Mouse (Mus musculus) midbrain, postnatal 0 days (tissue): ENCODE results near the gene Tmem135. TPM values are rescaled to one million over a fixed set of nuclear protein-coding genes. Genes with fewer than 3 reads are reported as not detected.

Source experiments
- ATAC-seq: fragments of 200-750 bp; cut with Nextera tagmentation; 2 replicates; pipeline ENCODE4 v1.8.0; 2017; ENCODE audit warnings: moderate number of reproducible peaks, mild to moderate bottlenecking, moderate TSS enrichment, moderate library complexity; ENCODE audit not compliant: low FRiP score
- DNase-seq: peaks from one replicate; pipeline ENCODE4 v3.0.0-alpha.2; 2015; ENCODE audit warnings: low spot score
- H3K27ac ChIP-seq: fragments of 300-500 bp; sonication (generic); 2 replicates; pipeline ENCODE4 v1.5.1; 2014; ENCODE audit warnings: low read depth, mild to moderate bottlenecking, low read length, mixed read lengths
- H3K27me3 ChIP-seq: fragments of 300-500 bp; sonication (generic); 2 replicates; pipeline ENCODE4 v1.6.1; 2014; ENCODE audit warnings: low read length, control low read depth, mixed read lengths; ENCODE audit not compliant: insufficient read depth
- H3K36me3 ChIP-seq: fragments of 300-500 bp; sonication (generic); 2 replicates; pipeline ENCODE4 v1.6.1; 2014; ENCODE audit warnings: low read length, control low read depth, mixed read lengths; ENCODE audit not compliant: insufficient read depth
- H3K4me1 ChIP-seq: fragments of 300-500 bp; sonication (generic); 2 replicates; pipeline ENCODE4 v1.6.1; 2014; ENCODE audit warnings: mild to moderate bottlenecking, control low read depth, antibody characterized with exemption, low read length, mixed read lengths; ENCODE audit not compliant: insufficient read depth
- H3K4me2 ChIP-seq: fragments of 300-500 bp; sonication (generic); 2 replicates; pipeline ENCODE4 v1.6.1; 2014; ENCODE audit warnings: low read depth, mild to moderate bottlenecking, low read length, mixed read lengths; ENCODE audit not compliant: poor library complexity, severe bottlenecking
- H3K4me3 ChIP-seq: fragments of 300-500 bp; sonication (generic); 2 replicates; pipeline ENCODE4 v1.5.1; 2014; ENCODE audit warnings: low read depth, mild to moderate bottlenecking, low read length, moderate library complexity
- H3K9ac ChIP-seq: fragments of 300-500 bp; sonication (generic); replicated peaks from 2 replicates; pipeline ENCODE4 v1.6.1; 2014; ENCODE audit warnings: mild to moderate bottlenecking, low read length, moderate library complexity, mixed read lengths; ENCODE audit not compliant: poor library complexity, severe bottlenecking
- H3K9me3 ChIP-seq: fragments of 300-500 bp; sonication (generic); 2 replicates; pipeline ENCODE4 v1.6.1; 2016; ENCODE audit warnings: low read length, control low read depth
- CTCF ChIP-seq: IDR thresholded peaks from 2 replicates; pipeline ENCODE4 v1.5.1; 2016; ENCODE audit warnings: antibody characterized with exemption, mild to moderate bottlenecking
- WGBS: fragments of 180-500 bp; shearing (Covaris S2); extraction: QIAGEN DNeasy Blood & Tissue Kit; methylation state at CpG from one replicate; pipeline ENCODE4 v1.1.7; 2014; 5-methylcytosine and 5-hydroxymethylcytosine counted together
- polyA plus RNA-seq: library from polyadenylated mRNA; unstranded; fragments of >200 nt; fragmentation: Nextera tagmentation; extraction: Ambion mirVana; gene quantifications from 2 replicates; pipeline ENCODE4 v1.2.1, GENCODE M21; 2015
- total RNA-seq: library from RNA; depleted of rRNA; stranded (reverse); fragments of >200 nt; gene quantifications from 2 replicates; pipeline ENCODE4 v1.2.3, GENCODE M21; 2014

The Tmem135 gene
- total and polyA plus RNA-seq, 2 experiments from 2014 or later: 33.5 to 35.7 TPM

GRCm38 (mm10) chr7:89390660-89391059, 13.4 kb downstream of the Tmem135 start:
- H3K4me3 ChIP-seq: no peak overlapping the region
- H3K4me2 ChIP-seq: no peak overlapping the region
- no peaks in the 10 kb centered on the region for H3K27me3 ChIP-seq
- DNase-seq (no peak), ATAC-seq (no peak)
- H3K36me3 ChIP-seq: no peaks in the 10 kb centered on the region
- TF ChIP-seq CTCF: no peak
- H3K4me1 ChIP-seq: no peaks in the 10 kb centered on the region
- 0 out of 2 replicates have a peak, but pooled peaks cover 2% of the 10 kb centered on the region for H3K9me3 ChIP-seq
- H3K27ac ChIP-seq: no peak overlapping the region
- WGBS: 76% methylated on average over 2 of the region's 2 CpGs
- H3K9ac ChIP-seq: no peak overlapping the region

- H3K27ac ChIP-seq: no peak overlapping the region
- no peak overlapping the region for H3K9ac ChIP-seq
- no peaks in the 10 kb centered on the region for H3K27me3 ChIP-seq
- TF ChIP-seq CTCF: no peak
- H3K4me2 ChIP-seq: no peak overlapping the region
- DNase-seq: no peak
- ATAC-seq: no peak
- H3K4me1 ChIP-seq: no peaks in the 10 kb centered on the region
- no peaks in the 10 kb centered on the region for H3K9me3 ChIP-seq
- H3K4me3 ChIP-seq: no peak overlapping the region
- 83% methylated on average over 3 of the region's 3 CpGs for WGBS
- H3K36me3 ChIP-seq: no peaks in the 10 kb centered on the region
Measured at GRCm38 (mm10) chr7:89388981-89389380, 15.0 kb downstream of the Tmem135 start.

- ATAC-seq: no peak
- TF ChIP-seq CTCF: no peak
- Histone ChIP-seq H3K27ac (no peak overlapping the region), H3K4me3 (no peak overlapping the region), H3K9ac (no peak overlapping the region), H3K4me1 (no peaks in the 10 kb centered on the region), H3K9me3 (no peaks in the 10 kb centered on the region), H3K36me3 (no peaks in the 10 kb centered on the region), H3K4me2 (no peak overlapping the region), H3K27me3 (no peaks in the 10 kb centered on the region)
- DNase-seq: no peak
- 94% methylated on average over 3 of the region's 3 CpGs for WGBS
Measured at GRCm38 (mm10) chr7:89382892-89383291, 21.1 kb downstream of the Tmem135 start.

GRCm38 (mm10) chr7:89380935-89381705, 22.9 kb downstream of the Tmem135 start:
- no peaks in the 10 kb centered on the region for H3K27me3 ChIP-seq
- no peak for TF ChIP-seq CTCF
- no peaks in the 10 kb centered on the region for H3K4me1 ChIP-seq
- no peak for ATAC-seq
- 50% methylated on average over 7 of the region's 7 CpGs for WGBS
- DNase-seq: no peak
- H3K9ac ChIP-seq: no peak overlapping the region
- H3K36me3 ChIP-seq: no peaks in the 10 kb centered on the region
- no peak overlapping the region for H3K4me2 ChIP-seq
- H3K4me3 ChIP-seq: no peak overlapping the region
- H3K27ac ChIP-seq: no peak overlapping the region
- no peaks in the 10 kb centered on the region for H3K9me3 ChIP-seq

GRCm38 (mm10) chr7:89371623-89372295, 32.3 kb downstream of the Tmem135 start:
- DNase-seq (no peak), ATAC-seq (no peak)
- Histone ChIP-seq H3K9me3 (no peaks in the 10 kb centered on the region), H3K4me3 (no peak overlapping the region), H3K4me2 (no peak overlapping the region), H3K27me3 (no peaks in the 10 kb centered on the region), H3K4me1 (no peaks in the 10 kb centered on the region), H3K27ac (no peak overlapping the region), H3K9ac (no peak overlapping the region), H3K36me3 (no peaks in the 10 kb centered on the region)
- TF ChIP-seq CTCF: no peak
- 78% methylated on average over 6 of the region's 6 CpGs for WGBS

- H3K36me3 ChIP-seq: no peaks in the 10 kb centered on the region
- H3K27ac ChIP-seq: no peak overlapping the region
- 0 out of 2 replicates have a peak, but pooled peaks cover 1% of the 10 kb centered on the region for H3K27me3 ChIP-seq
- no peak for ATAC-seq
- H3K4me2 ChIP-seq: no peak overlapping the region
- H3K4me3 ChIP-seq: no peak overlapping the region
- H3K9me3 ChIP-seq: no peaks in the 10 kb centered on the region
- H3K9ac ChIP-seq: no peak overlapping the region
- peak; percentile 41 for DNase-seq
- 38% methylated on average over 1 of the region's 1 CpGs for WGBS
- H3K4me1 ChIP-seq: no peaks in the 10 kb centered on the region
- peak; percentile 56 for TF ChIP-seq CTCF
Measured at GRCm38 (mm10) chr7:89370917-89371316, 33.1 kb downstream of the Tmem135 start.
